ENCODE assay signal across 9 mouse cellular contexts in the genomic region with DNA sequence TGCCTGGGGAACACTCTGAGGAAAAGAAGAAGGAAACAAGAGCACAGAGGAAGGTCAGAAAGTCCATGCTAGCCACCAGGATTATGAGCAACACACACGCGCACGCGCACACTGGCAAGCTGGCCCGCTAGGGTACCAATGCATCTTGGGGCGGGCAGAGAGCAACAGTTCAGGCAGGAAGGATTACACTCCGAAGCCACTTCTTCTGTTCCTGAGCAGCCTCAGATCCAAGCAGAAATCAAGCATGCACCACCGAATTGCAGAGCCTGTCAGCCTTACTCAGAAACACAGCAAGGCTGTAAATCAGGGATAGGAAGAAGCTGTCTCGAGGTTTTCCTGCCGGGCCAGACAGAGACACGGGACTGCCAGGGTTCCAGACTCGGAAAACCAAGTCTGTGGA.
A peak's percentile ranks its signal among the peaks of the same experiment; 100 is the strongest.
DNase-seq lines count a peak whose midpoint lies in the region; ATAC-seq and TF ChIP-seq lines count a peak whose summit lies in the region.
"Had no signal": no experiment of that assay in that cellular context is flagged by ENCODE, and none has a peak within 500 bp of the region (broad histone marks: within the 10 kb centered on the region; RNA-seq: fewer than 3 reads in every experiment).

No protein-coding gene starts in this region.

- peaks cover 11% of the 10 kb centered on the region for H3K4me1 ChIP-seq in intestine, embryonic 14.5 days (replicated peaks; ENCODE audit: control insufficient read depth, insufficient read depth, low read length)
- no peaks in the 10 kb centered on the region for H3K4me1 ChIP-seq in intestine, postnatal 0 days (replicated peaks; ENCODE audit: control insufficient read depth, insufficient read depth, low read length)
- peaks cover 16% of the 10 kb centered on the region for H3K4me1 ChIP-seq in embryonic facial prominence, embryonic 12.5 days
- H3K4me1 ChIP-seq in heart, embryonic 15.5 days (replicated peaks) = peaks cover 10% of the 10 kb centered on the region

- no peak overlapping the region for H3K9ac ChIP-seq in intestine, embryonic 14.5 days (ENCODE audit: low read length)
- H3K9ac ChIP-seq in intestine, postnatal 0 days (ENCODE audit: low read depth, low read length) = no peak overlapping the region
- H3K9ac ChIP-seq in embryonic facial prominence, embryonic 12.5 days = 0 out of 2 replicates have a peak overlapping the region, but pooled peaks have one; percentile 24
- no peak overlapping the region for H3K9ac ChIP-seq in heart, embryonic 15.5 days
- H3K9ac ChIP-seq: stomach, embryonic 15.5 days had no signal

- H3K36me3 ChIP-seq in intestine, embryonic 14.5 days (ENCODE audit: control insufficient read depth, insufficient read depth, low read length) = no peaks in the 10 kb centered on the region
- no peaks in the 10 kb centered on the region for H3K36me3 ChIP-seq in intestine, postnatal 0 days (ENCODE audit: control insufficient read depth, insufficient read depth)
- H3K36me3 ChIP-seq in embryonic facial prominence, embryonic 12.5 days = no peaks in the 10 kb centered on the region
- H3K36me3 ChIP-seq in heart, embryonic 15.5 days = no peaks in the 10 kb centered on the region
- H3K36me3 ChIP-seq: stomach, embryonic 15.5 days had no signal

- ATAC-seq in intestine, embryonic 14.5 days (replicated peaks; ENCODE audit: low FRiP score, low TSS enrichment, low read depth) = no peak
- no peak for ATAC-seq in intestine, postnatal 0 days
- no peak for ATAC-seq in embryonic facial prominence, embryonic 12.5 days (ENCODE audit: insufficient number of reproducible peaks, insufficient read depth, low FRiP score, low TSS enrichment)
- ATAC-seq in heart, embryonic 15.5 days (replicated peaks; ENCODE audit: insufficient number of reproducible peaks, insufficient read depth, low FRiP score, low read depth) = no peak
- 0 out of 2 replicates have a peak, but pooled peaks have one; percentile 28 for ATAC-seq in megakaryocyte, adult 5-6 weeks (ENCODE audit: poor library complexity, severe bottlenecking)
- ATAC-seq in erythroblast, adult 5-6 weeks (replicated peaks; ENCODE audit: low FRiP score, poor library complexity, severe bottlenecking) = no peak

- H3K9me3 ChIP-seq in intestine, embryonic 14.5 days (ENCODE audit: control insufficient read depth, low read length) = no peaks in the 10 kb centered on the region
- H3K9me3 ChIP-seq in intestine, postnatal 0 days (ENCODE audit: control insufficient read depth) = no peaks in the 10 kb centered on the region
- H3K9me3 ChIP-seq in embryonic facial prominence, embryonic 12.5 days = no peaks in the 10 kb centered on the region
- H3K9me3 ChIP-seq in heart, embryonic 15.5 days (replicated peaks) = no peaks in the 10 kb centered on the region
- H3K9me3 ChIP-seq: stomach, embryonic 15.5 days had no signal

- 42% methylated on average over 12 of the region's 12 CpGs for WGBS in intestine, embryonic 14.5 days
- 46% methylated on average over 12 of the region's 12 CpGs for WGBS in intestine, postnatal 0 days
- 59% methylated on average over 12 of the region's 12 CpGs for WGBS in embryonic facial prominence, embryonic 12.5 days
- WGBS in heart, embryonic 15.5 days = 50% methylated on average over 12 of the region's 12 CpGs

- H3K27ac ChIP-seq in intestine, embryonic 14.5 days (ENCODE audit: low read depth) = peak overlapping the region; percentile 18; the same call in 1 of the 2 replicates
- H3K27ac ChIP-seq in intestine, postnatal 0 days (ENCODE audit: low read depth, low read length) = no peak overlapping the region
- peak overlapping the region; percentile 85 for H3K27ac ChIP-seq in embryonic facial prominence, embryonic 12.5 days
- no peak overlapping the region; the same call in 1 of the 2 replicates for H3K27ac ChIP-seq in heart, embryonic 15.5 days
- H3K27ac ChIP-seq: stomach, embryonic 15.5 days had no signal

- DNase-seq in intestine, embryonic 14.5 days (ENCODE audit: low spot score) = no peak
- no peak for DNase-seq in yolk sac, embryonic 10.5 days (ENCODE audit: low spot score)
- no peak for DNase-seq in cerebellum, adult 9-10 months

- no peaks in the 10 kb centered on the region for H3K27me3 ChIP-seq in intestine, embryonic 14.5 days (replicated peaks; ENCODE audit: control insufficient read depth, insufficient read depth, low read length)
- no peaks in the 10 kb centered on the region for H3K27me3 ChIP-seq in intestine, postnatal 0 days (replicated peaks; ENCODE audit: control insufficient read depth, insufficient read depth, low read length)
- no peaks in the 10 kb centered on the region for H3K27me3 ChIP-seq in embryonic facial prominence, embryonic 12.5 days
- no peaks in the 10 kb centered on the region for H3K27me3 ChIP-seq in heart, embryonic 15.5 days
- H3K27me3 ChIP-seq: stomach, embryonic 15.5 days had no signal

- H3K4me3 ChIP-seq in intestine, embryonic 14.5 days (ENCODE audit: low read depth, low read length) = no peak overlapping the region
- H3K4me3 ChIP-seq in intestine, postnatal 0 days (ENCODE audit: low read depth, low read length) = no peak overlapping the region
- H3K4me3 ChIP-seq in embryonic facial prominence, embryonic 12.5 days = no peak overlapping the region
- no peak overlapping the region for H3K4me3 ChIP-seq in heart, embryonic 15.5 days
- H3K4me3 ChIP-seq: stomach, embryonic 15.5 days had no signal

- H3K4me2 ChIP-seq in intestine, embryonic 14.5 days (ENCODE audit: low read length) = peak overlapping the region; percentile 38; the same call in 1 of the 2 replicates
- H3K4me2 ChIP-seq in intestine, postnatal 0 days (replicated peaks; ENCODE audit: low read depth) = no peak overlapping the region
- peak overlapping the region; percentile 42 for H3K4me2 ChIP-seq in embryonic facial prominence, embryonic 12.5 days (replicated peaks)
- 0 out of 2 replicates have a peak overlapping the region, but pooled peaks have one; percentile 41 for H3K4me2 ChIP-seq in heart, embryonic 15.5 days

- no peak for TF ChIP-seq CTCF in intestine, postnatal 0 days (IDR thresholded peaks at IDR 0.05; ENCODE audit: low read depth)

Comparison
In these comparisons a context has a peak if more than half of its experiments do, and no peak if none do; other contexts are left out.
1. H3K27ac ChIP-seq: peak in intestine, embryonic 14.5 days (single experiment) and embryonic facial prominence, embryonic 12.5 days (single experiment); none in intestine, postnatal 0 days (single experiment) and heart, embryonic 15.5 days (single experiment).